8 mouse cellular contexts compared by ENCODE assay signal in the genomic region with DNA sequence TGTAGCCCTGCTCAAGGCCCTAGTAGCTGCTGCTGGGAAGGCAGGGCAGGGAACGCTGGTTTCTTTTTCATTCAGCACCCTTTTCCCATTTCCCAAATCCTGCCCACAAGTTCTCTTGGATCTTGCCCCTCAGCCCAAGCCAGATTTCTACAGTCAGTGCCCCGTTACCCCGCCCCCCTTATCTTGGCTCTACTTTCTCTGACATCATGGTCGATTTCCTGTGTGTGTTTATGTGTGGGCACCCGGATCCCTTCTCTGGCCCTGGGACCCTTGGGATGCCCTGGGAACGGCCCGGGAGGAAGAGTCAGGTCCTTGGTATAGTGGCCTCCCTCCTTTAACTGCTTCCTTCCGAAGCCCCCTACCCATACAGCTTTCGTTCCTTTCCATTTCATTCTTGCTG. TPM values are rescaled to one million over a fixed set of nuclear protein-coding genes. Genes with fewer than 3 reads are reported as not detected.
DNase-seq lines count a peak whose midpoint lies in the region; ATAC-seq and TF ChIP-seq lines count a peak whose summit lies in the region.

No protein-coding gene starts in this region.

- H3K4me2 ChIP-seq in kidney, embryonic 16.5 days (replicated peaks; ENCODE audit: low read depth, low read length) = peak overlapping the region; percentile 64

- 24% methylated on average over 9 of the region's 9 CpGs for WGBS in kidney, embryonic 16.5 days

- no peak for TF ChIP-seq CTCF in layer of hippocampus, adult 2 months (conservative IDR thresholded peaks at IDR 0.05)

- ATAC-seq in kidney, embryonic 16.5 days (ENCODE audit: low FRiP score, low TSS enrichment) = no peak

- H3K36me3 ChIP-seq in kidney, embryonic 16.5 days (ENCODE audit: insufficient read depth, low read length) = peaks cover 35% of the 10 kb centered on the region

- peak overlapping the region; percentile 89 for H3K9ac ChIP-seq in kidney, embryonic 16.5 days (replicated peaks; ENCODE audit: low read length)

- peak overlapping the region; percentile 52 for H3K4me3 ChIP-seq in layer of hippocampus, adult 2 months
- H3K4me3 ChIP-seq in kidney, embryonic 16.5 days (ENCODE audit: low read length) = peak overlapping the region; percentile 74

- H3K27me3 ChIP-seq in kidney, embryonic 16.5 days (ENCODE audit: insufficient read depth, low read length) = no peaks in the 10 kb centered on the region

- peak overlapping the region; percentile 73; the same call in 1 of the 2 replicates for H3K27ac ChIP-seq in layer of hippocampus, adult 2 months
- H3K27ac ChIP-seq in kidney, embryonic 16.5 days (ENCODE audit: low read length) = peak overlapping the region; percentile 85

- H3K9me3 ChIP-seq in kidney, embryonic 16.5 days (ENCODE audit: low read length) = no peaks in the 10 kb centered on the region

- H3K4me1 ChIP-seq in kidney, embryonic 16.5 days (ENCODE audit: insufficient read depth, low read length) = peaks cover 9% of the 10 kb centered on the region

- DNase-seq in layer of hippocampus, adult 2 months (ENCODE audit: low spot score in 2 of 2) = no peak
- DNase-seq in layer of hippocampus, postnatal 25 days (ENCODE audit: extremely low spot score in 1 of 2, low spot score in 1 of 2) = no peak
- peak; percentile 36 for DNase-seq in heart, adult 8-10 months (ENCODE audit: low spot score)
- DNase-seq in lung, postnatal 4 days = peak; percentile 72
- peak; percentile 72 for DNase-seq in thymus, postnatal 25 days
- no peak for DNase-seq in frontal cortex, postnatal 10 days (ENCODE audit: low spot score in 2 of 2)
- no peak for DNase-seq in cerebellum, postnatal 4 days (ENCODE audit: low spot score in 2 of 2)

RNA-seq across cellular contexts. Expression of gene Syde1, which starts 1.0 kb away (rescaled TPM):
- 1 to 10 TPM; 6.3 TPM for total RNA-seq in layer of hippocampus, adult 2 months (2021)
- total RNA-seq in layer of hippocampus, postnatal 25 days (2021) = 1 to 10 TPM; 5.9 to 6.3 TPM
- total RNA-seq in heart, adult 8-10 months (2022) = 10 to 100 TPM; 10.5 to 13.2 (median 12.2) TPM
- polyA plus RNA-seq in kidney, embryonic 16.5 days (2015; fragmentation: Nextera tagmentation; extraction: Ambion mirVana) = 18.1 and 20.4 TPM in 2 replicates

RNA-seq across cellular contexts. Expression of gene Ilvbl, which starts 16.6 kb away (rescaled TPM):
- 10 to 100 TPM; 27.8 to 30.2 TPM for total RNA-seq in layer of hippocampus, adult 2 months (2021)
- total RNA-seq in layer of hippocampus, postnatal 25 days (2021) = 10 to 100 TPM; 22.7 to 28.5 TPM
- total RNA-seq in heart, adult 8-10 months (2022) = 10 to 100 TPM; 37.2 to 42.0 (median 39.7) TPM
- polyA plus RNA-seq in kidney, embryonic 16.5 days (2015; fragmentation: Nextera tagmentation; extraction: Ambion mirVana) = 62.7 and 67.2 TPM in 2 replicates

RNA-seq across cellular contexts. Expression of gene Olfr1357, which starts 27.1 kb away (rescaled TPM):
- not detected for total RNA-seq in layer of hippocampus, adult 2 months (2021)
- total RNA-seq in layer of hippocampus, postnatal 25 days (2021) = not detected
- total RNA-seq in heart, adult 8-10 months (2022) = not detected
- not detected in 2 replicates for polyA plus RNA-seq in kidney, embryonic 16.5 days (2015; fragmentation: Nextera tagmentation; extraction: Ambion mirVana)

Comparison
In these comparisons a context has a peak if more than half of its experiments do, and no peak if none do; other contexts are left out.
1. DNase-seq: peak in heart, adult 8-10 months (single experiment), lung, postnatal 4 days (2 of 2) and thymus, postnatal 25 days (single experiment); none in layer of hippocampus, adult 2 months (0 of 2), layer of hippocampus, postnatal 25 days (0 of 2), frontal cortex, postnatal 10 days (0 of 2) and cerebellum, postnatal 4 days (0 of 2).